Mouse (Mus musculus): ENCODE data around the gene Ep300.
"Not testable (repeated sequence)": the region's sequence is repeated elsewhere in the genome, so short reads cannot be mapped to it uniquely, and the experiment has no call there.

Ep300 gene

GRCm38 (mm10) chr15:81701350-81701749, 116.2 kb downstream of the Ep300 start:
- not testable (repeated sequence) for DNase-seq (ENCODE audit: low spot score)
